Mouse (Mus musculus) liver, embryonic 14.5 days (tissue): ENCODE results near the gene Ugt1a8.

Experiments
- CTCF ChIP-seq: IDR thresholded peaks from 2 replicates; pipeline ENCODE4 v1.5.1; 2016; ENCODE audit warnings: antibody characterized with exemption, low read depth, control low read depth
- EP300 ChIP-seq: IDR thresholded peaks from 2 replicates; pipeline ENCODE4 v1.6.1; 2016; ENCODE audit warnings: antibody characterized with exemption, low read depth

GRCm38 (mm10) chr1:88253540-88253939 is 165.9 kb downstream of the Ugt1a8 start:
- no peak for TF ChIP-seq CTCF
- TF ChIP-seq EP300: no peak
